Mouse (Mus musculus) cerebellum, adult 8-10 months (tissue): Measurements from ENCODE around the gene Abcg5.

Experiments
- DNase-seq: peaks from one replicate; pipeline ENCODE4 v3.0.0; 2022

Abcg5 gene

DNA sequence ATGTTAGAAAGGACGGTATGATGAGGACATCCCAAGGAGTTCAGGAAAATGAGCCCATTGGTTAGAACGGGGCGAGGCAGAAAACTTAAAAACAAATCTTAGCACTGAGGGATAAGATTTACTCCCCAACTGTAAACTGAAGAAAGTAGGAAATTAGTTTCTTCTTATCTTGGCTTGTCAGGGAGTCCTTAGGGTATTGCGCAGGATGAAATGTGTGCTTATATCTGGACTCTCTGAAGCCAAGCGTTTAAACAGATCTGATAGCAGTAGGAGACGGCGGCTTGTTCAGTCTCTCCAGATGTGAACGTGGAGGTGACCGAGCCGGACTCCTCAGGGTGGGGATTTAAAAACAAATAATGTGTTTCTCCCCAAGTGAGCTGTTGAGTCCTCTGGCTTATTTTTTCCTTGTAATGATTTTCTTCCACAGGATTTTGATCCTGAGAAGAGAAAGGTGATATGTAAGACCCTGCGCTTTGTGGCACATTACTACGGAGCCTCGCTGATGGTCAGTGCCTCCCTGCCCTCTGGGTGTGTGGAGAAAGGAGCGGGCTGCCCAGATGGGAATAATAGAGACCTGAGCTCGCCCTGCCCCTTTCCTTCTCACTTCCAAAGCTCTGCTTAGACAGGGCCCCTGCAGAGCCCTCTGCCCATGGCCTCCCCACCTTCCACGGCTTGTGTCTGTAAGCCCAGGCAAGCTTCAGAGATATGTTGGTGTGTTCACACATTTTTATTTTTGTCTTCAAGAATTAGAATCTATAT is 38.3 kb downstream of the Abcg5 start:
- DNase-seq: no peak

DNA sequence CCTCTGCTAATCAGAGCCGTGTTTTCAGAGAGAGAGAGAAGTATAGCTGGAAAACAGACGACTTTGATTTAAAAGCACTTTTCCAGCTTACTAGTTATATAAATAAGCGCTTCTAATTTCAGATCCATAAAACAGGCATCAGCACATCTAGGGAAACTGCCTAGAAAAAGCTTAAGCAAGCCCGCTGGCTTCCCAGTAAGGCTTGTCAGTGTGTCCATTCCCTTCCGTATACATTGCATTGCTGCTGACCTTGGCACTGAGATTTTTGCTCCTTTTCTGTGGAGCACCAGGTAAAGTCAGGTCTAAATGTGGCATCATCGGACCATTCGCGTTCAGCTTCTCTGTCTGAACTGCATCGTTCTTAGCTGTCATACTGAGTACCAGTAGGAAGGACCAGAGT is 40.5 kb downstream of the Abcg5 start:
- DNase-seq: no peak

DNA sequence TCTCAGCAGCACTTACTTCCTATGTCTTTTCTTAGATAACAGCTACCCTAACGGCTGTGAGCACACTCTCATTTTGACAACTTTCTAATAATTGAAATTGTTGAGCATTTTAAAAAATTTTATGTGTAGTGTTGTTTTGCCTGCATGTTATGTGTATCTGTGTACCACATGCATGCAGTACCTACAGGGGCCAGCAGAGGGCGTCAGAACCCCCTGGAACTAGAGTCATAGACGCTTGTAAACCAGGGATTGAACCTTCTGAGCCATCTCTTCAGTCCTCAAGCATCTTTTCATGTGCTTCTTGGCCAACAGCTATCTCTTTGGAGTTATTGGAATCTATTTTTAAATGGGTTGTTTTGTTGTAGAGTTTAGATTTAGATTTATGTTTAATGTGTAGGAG is 40.9 kb downstream of the Abcg5 start:
- DNase-seq: no peak

DNA sequence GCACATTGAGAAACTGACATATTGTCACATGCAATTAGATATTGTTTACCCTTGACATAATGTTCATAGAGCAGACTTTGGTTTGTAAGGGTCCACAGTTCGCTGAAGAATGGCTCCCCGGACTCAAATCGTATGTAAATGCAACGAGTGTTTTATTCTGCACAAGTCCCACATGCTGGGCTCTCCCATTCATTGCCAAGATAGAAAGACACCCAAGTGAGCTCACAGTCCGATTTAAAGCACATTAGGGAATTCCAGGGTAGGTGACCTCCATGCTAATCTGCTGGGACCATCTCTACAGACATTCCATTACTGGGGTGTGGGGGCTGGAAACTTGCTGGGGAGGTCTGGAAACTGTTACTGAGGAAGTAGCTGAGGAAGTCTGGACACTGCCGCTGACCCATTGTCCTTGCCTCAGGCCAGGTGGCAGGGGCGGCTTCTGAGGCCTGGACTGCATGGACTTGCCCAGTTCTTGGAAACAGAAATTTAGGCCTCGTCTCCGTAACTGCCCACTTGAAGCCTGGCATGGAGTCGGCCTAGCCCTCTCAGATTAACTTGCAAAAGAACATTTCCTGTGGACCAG is 42.9 kb downstream of the Abcg5 start:
- no peak for DNase-seq

DNA sequence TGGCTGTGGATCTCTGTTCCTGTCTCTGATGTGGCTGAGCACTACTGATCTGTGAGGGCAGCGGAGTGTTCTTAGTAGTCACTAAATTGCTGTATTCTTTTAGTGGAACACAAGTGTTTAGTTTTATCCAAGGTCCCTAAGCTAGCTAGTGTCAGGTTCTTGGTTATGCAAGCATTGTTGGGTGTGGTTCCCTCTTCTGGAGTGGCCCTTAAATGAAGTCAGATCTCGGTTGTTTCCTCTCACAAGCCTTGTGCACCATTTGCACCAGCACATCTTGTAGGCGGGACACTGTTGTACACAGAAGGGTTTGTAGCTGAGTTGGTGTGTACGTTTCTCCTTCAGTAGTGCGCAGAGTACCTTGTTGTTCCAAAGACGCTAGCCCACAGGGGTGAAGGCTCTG is 44.8 kb downstream of the Abcg5 start:
- DNase-seq: no peak

DNA sequence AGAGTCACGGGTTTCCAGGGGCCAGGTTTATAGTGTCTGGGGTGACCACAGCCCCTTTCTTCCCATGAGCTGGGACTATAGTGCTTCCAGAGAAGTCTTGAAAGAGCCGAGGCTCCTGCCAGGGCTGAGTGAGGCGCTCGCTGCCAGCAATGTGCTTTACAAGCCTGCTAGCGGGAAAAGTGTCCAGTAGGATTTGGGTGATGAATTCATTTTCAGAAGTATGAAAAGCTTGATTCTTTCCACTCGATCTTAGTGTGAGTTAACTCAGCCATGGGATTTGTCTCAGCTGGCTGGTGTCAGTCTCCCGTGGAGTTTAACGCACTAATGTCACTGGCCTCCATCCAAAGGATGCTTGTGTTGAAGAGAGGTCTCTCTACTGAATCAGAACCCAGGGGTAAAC is 46.5 kb downstream of the Abcg5 start:
- no peak for DNase-seq

DNA sequence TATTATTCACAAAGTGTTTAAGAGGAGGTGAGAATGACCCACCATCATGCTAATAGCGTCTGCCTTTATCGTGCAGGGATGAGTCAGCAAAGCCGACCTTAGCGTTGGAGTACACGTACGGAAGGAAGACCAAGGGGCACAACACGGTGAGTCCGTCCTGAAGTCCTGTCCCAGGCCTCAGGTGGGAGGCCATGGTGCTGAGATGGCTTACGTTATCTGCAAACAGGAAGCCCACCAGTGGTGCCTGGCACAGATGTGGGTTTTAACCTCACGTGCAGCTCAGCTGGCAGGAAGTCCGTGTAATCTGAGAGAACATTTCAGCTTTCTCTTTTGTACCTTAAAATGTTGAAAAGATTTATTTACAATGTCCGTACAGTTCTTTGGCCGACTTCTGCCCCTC is 49.4 kb downstream of the Abcg5 start:
- DNase-seq: no peak

DNA sequence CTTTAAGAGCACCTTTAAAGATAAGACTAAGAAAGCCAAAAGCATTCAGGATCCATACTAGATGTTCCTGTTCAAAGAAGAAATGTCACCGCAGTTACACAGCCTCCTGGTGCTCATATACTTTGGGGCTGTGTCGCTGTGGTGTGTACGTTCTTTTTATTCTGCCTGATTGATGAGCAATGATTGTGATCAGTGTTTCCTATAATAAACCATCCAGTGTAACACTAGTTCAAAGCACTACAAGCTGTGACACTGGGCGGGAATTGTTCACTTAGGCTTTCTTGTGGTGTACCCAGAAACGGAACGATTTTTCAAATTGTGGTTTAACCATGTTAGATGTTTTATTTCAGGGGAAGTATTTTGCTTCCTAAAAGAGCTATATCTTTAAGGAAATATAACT is 51.0 kb downstream of the Abcg5 start:
- no peak for DNase-seq

DNA sequence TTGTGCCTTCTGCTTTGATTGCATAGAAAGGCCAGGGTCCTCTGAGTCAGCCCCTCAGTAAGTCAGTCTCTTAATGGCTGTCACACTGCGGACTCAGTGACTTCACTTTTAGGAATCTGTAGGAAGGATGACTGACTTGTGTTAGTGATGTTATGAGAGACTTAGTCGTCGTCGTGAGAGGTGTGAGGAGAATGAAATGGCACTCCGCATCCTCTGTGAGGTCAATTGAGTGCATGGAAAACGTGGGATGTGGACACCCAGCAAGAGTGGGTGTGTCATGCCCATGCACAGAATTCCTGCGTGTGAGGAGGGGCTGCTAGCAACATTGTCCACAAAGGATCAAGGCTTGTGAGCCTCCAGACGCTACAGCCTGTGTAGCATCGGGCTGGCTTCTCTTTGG is 54.2 kb downstream of the Abcg5 start:
- no peak for DNase-seq

DNA sequence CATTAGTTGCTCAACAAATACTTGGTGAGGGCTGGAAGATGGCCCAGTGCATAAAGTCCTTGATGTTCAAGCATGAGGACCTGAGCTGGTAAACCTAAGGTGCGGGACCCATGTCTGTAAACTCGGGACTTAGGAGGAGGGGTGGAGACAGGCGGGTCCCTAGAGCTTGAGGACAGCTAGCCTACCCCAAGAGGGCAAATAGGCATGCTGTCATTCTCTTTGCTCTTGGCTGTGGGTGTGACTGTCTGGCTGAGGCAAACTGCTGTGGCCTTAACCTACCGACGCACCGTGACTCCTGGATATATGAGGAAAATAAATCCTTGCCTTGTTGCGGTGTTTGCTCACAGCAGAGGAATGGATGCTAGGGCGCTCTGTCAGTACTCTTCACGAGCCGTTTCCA is 55.1 kb downstream of the Abcg5 start:
- DNase-seq: no peak

DNA sequence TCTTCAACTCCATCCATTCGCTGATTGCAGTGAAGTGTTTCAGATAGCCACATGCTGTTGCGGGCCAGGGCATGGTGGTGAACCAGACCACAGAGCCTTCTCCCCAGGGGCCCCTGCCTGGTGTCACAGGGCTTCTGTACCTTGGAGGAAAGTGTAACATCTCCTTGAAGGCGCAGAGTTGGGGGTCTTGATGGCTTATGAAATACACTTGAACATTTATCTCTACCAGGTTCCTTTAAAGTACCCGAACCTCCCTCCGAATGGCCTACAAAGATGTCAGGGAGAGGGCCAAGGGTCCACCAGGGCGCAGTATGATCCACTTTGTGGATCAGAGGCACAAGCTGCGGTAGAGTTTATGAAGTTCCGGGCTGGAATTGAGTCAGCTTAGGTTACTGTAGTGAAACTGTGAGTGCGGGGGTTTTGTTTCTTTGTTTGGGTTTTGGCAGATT is 55.9 kb downstream of the Abcg5 start:
- DNase-seq: peak; percentile 33

DNA sequence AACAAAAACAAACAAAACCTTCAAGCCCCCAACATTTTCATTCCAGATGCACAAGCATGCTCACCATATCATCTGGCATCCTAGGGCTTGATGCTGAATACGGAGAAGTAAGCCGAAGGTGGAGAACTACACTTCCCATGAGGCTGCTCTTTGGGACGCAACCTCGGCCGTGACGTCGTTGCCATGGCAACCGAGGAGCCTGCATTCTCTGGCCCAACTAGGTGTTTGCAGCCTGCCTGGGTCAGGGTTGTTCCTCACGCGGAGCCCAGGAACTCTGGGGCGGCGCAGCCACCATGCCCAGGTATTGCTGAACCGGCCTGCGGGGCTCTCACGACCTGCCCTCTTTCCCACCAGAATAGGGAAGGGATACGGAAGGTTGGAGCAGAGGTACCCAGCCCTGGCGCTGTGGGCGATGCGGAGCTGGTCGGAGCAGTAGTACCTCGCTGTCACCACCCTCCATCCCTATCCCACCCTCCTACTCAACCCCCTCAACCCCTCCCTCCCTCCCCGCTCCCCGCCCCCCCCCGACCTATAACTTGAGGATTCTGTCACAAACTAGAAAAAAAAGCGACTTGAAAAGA is 56.4 kb downstream of the Abcg5 start, which contains the start of gene Dync2li1:
Gene Dync2li1, plus strand, starts transcription at position 221 of the 581 bp plus-strand sequence.
- DNase-seq: peak; percentile 89

DNA sequence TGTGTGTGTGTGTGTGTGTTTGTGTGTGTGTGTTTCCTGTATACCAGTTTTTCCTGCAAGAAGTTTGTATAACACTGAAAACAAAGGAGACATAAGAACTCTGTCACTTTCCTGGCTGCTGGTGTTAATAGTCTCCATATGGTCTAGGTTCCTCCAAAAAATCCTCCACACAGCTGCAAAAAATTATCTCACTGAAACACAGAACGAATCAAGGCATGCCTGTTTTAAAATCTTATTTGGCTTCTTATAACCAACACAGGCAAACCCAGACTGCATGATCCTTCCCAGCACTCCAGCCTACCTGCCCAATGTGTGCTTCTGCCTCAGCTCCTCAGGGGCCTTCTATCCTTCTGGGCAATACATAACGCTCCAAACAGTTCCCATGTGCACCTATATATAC is 59.9 kb downstream of the Abcg5 start:
- DNase-seq: no peak

DNA sequence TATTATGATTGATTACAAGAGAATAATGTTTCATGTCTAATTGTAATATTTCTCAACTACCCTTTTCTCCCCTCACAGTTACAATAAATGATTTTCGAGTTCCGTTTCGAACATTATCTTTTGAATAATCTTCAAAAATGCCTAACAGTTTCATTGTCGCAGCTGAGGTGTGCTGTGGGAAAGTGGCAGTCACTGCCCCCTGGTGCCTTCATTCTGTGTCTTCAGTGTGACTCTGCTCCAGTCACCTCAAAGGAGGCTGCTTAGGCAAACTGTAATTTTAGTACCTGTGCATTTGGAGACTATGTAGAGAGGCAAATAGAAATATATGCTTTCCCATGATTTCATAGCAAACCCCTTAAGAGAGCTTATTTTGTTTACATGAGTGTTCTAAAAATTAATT is 60.8 kb downstream of the Abcg5 start:
- no peak for DNase-seq

DNA sequence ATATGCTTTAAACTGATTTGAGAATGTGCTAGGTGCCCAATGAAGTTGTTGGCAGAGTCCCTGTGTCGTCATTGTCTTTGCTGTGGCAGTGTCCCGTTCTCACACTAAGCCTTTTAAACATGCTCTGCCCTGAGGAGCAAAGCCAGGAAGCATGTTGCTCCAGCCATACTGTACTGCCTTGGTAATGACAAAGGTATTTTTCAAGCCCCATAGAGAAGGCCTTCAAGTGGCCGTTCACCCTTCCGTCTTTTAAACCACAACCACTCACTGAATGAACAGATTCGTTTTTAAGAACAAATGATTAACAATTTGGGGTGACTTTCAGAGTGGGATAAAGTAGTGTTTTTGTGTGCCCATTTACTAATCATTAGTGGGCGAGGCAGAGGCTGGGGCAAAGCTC is 61.6 kb downstream of the Abcg5 start:
- DNase-seq: no peak

DNA sequence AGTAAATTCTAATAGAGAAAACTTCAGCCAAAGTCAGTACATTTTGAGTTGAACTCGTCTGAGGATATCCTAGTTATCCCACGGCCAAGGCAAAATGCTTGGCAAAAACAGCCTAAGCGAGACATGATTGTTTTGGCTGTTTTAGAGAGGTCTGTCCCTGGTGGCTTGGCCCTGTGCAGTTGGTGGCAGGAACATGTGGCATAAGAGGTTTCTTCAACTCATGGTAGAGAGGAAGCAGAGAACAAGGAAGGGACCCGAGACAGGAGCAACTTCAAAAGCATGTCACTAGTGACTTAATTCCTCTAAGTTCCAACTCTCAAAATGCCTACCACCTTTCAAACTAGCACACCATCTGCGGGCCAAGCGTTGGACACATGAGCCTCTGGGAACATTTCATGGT is 62.2 kb downstream of the Abcg5 start:
- no peak for DNase-seq

DNA sequence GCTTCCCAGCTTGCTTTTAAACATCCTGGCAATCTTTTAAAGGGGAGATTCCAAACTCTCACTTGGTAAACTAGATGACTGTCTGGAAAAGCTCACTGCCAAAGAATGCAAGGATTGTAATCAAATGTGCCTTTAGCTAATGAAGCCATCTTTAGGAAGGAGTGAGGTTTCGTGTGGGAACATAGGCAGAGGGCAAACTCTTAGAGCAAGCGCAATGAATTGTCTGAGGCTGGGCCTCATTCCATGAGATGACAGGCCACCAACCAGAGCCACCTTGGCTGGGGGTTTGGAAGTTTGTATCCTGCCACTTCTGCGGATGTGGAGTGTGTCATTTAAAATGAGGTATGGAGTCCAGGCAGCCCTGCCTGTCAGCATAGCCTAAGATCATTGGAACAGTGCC is 62.7 kb downstream of the Abcg5 start:
- DNase-seq: no peak

DNA sequence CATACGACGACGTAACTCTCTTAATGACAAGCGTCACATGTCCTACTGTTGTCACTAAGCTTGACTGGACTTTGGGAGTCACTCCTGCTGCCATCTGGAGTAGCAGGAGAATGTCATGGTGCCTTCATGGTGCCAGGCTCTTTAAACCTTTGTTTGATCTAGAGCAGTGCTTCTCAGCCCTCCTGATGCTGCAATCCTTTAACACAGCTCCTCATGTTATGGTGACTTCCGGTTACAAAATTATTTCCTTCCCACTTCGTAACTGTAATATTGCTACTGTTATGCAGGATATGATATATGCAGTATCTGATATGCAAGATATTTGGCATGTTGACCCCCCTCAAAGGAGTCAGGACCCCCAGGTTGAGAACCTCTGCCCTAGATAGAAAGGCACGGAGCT is 63.7 kb downstream of the Abcg5 start:
- no peak for DNase-seq

DNA sequence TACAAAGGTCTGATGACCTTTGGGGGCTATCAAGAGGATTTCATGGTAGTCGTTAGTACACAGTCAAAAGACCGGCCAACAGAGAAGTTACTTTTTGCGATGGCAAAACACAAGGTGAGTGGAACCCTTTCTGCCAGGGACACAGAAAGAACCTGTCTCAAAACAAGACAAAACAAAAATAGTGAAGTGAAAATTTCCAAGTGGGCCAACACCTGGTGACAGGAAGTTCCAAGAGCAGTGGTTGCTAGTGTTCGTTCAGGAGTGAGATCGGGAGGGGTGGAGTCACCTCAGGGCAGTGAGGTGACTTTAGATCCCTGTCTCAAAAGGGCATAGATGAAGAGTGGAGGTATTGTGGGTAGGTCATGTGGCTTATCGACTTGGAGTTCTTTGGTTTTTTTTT is 64.9 kb downstream of the Abcg5 start:
- DNase-seq: no peak

DNA sequence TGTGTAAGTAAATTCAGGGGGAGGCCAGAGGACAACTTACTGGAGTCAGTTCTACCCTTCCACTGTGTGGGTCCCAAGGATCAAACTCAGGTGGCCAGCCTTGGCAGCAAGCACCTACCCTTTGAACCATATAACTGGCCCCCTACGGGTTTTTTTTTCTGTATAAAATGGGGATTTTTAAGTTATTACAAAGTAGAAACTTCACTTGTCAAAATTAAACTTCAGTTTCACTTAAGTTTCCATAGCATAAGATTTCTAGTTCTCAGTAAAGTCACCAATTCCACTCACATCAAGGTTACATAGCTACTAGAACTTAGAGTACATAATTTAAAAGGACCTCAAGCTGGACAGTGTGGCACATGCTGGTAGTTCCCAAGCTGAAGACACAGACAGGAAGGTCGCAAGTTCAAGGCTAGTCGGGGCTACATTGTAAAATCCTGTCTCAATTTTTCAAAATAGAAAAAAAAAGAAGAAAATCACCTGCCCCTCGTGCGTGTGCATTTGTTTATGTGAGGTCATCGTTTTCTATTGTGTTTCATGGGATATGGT is 66.2 kb downstream of the Abcg5 start:
- DNase-seq: no peak

DNA sequence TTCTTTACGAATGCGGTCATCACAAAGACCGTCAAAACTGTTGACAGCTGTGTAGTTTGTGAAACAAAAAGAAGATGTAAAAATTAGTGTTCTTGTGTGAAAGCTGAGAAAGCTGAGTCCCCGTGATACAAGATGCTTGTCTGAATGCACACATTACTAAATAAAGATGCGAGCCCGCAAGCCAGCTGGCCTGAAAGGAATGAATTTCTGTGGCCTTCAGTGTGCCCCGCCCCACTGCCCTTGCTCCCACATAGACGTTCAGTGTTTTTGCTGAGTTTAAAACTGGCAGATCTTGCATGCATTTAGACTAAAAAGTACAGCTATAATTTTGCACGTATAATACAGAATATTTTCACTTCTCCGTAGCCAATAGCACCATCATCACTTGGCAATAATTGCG is 67.0 kb downstream of the Abcg5 start:
- no peak for DNase-seq

DNA sequence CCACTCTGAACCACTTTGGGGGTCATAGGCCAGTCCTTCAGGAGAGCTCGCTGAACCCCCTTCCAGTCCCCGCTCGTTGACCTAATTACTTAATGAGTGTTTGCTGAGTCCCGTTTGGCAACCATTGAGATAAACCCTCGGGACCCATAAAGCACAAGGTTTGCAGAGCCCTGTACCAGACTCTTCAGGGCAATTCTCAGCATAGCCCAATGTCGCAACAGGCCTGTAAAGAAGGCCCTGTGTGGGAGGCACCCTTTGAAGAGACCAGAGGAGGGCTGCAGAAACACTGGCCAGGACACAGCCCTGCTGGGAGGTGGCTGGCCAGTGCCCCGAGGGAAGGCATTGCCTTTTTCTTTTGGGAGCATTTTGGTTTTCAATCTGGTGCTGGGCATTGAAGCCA is 70.8 kb downstream of the Abcg5 start:
- no peak for DNase-seq

DNA sequence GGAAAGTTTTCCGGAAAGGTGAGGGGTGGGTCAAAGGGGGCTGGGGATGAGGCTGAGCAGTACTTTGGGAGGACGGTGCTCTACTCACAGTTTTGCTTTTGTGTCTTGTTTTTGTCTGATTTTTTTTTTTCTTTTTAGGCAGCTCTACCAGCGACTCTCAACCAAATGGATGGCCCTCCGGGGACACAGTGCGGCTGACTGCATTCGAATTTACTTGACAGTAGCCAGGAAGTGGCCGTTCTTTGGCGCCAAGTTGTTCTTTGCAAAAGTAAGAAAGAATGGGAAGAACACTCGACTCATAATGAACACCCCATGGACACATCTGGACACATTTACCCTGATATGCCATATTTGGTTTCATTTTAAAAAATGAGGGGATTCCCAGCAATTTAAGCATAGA is 71.3 kb downstream of the Abcg5 start:
- no peak for DNase-seq

DNA sequence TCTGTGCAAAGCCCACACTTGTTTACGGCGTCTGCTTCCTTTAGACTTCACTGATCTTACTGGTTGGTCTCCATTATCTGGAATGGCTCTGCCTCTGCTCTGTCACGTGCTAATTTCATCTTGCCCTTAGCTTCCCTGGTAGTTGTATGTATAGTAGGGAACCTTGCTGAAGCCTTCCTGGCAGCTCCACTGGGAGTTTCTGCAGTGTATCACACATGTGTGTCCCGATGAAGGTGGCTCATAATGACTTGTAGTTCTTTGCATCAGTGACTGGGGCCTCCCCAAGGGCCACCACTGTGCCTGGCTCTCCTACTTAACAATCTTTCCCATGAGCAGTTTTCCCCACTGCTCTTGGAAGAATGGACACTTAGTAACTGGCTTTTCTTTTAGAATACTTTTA is 74.2 kb downstream of the Abcg5 start:
- DNase-seq: no peak
